Mouse (Mus musculus) intestine, postnatal 0 days (tissue): ENCODE measurements around the gene Ubac2. TPM values are rescaled to one million over a fixed set of nuclear protein-coding genes. Genes with fewer than 3 reads are reported as not detected.

Experiments
- ATAC-seq: fragments of 200-750 bp; cut with Nextera tagmentation; 2 replicates; pipeline ENCODE4 v1.8.0; 2017; ENCODE audit warnings: mild to moderate bottlenecking, moderate TSS enrichment, moderate library complexity
- H3K27ac ChIP-seq: fragments of 300-500 bp; sonication (generic); 2 replicates; pipeline ENCODE4 v1.5.1; 2014; ENCODE audit warnings: mild to moderate bottlenecking, low read depth, low read length, moderate library complexity
- H3K27me3 ChIP-seq: fragments of 300-500 bp; sonication (generic); replicated peaks from 2 replicates; pipeline ENCODE4 v1.6.1; 2014; ENCODE audit warnings: low read length, mixed read lengths; ENCODE audit not compliant: control insufficient read depth, insufficient read depth
- H3K36me3 ChIP-seq: fragments of 300-500 bp; sonication (generic); 2 replicates; pipeline ENCODE4 v1.6.1; 2014; ENCODE audit warnings: mild to moderate bottlenecking, moderate library complexity; ENCODE audit not compliant: control insufficient read depth, insufficient read depth
- H3K4me1 ChIP-seq: fragments of 300-500 bp; sonication (generic); replicated peaks from 2 replicates; pipeline ENCODE4 v1.6.1; 2014; ENCODE audit warnings: antibody characterized with exemption, low read length, mixed read lengths; ENCODE audit not compliant: control insufficient read depth, insufficient read depth
- H3K4me2 ChIP-seq: fragments of 300-500 bp; sonication (generic); replicated peaks from 2 replicates; pipeline ENCODE4 v1.6.1; 2014; ENCODE audit warnings: low read depth, mild to moderate bottlenecking, moderate library complexity
- H3K4me3 ChIP-seq: fragments of 300-500 bp; sonication (generic); 2 replicates; pipeline ENCODE4 v1.5.1; 2014; ENCODE audit warnings: low read depth, low read length
- H3K9ac ChIP-seq: fragments of 300-500 bp; sonication (generic); 2 replicates; pipeline ENCODE4 v1.6.1; 2014; ENCODE audit warnings: mild to moderate bottlenecking, low read depth, low read length
- H3K9me3 ChIP-seq: fragments of 300-500 bp; sonication (generic); 2 replicates; pipeline ENCODE4 v1.6.1; 2016; ENCODE audit warnings: mixed run types; ENCODE audit not compliant: control insufficient read depth
- CTCF ChIP-seq: sonication (generic); IDR thresholded peaks from 2 replicates; pipeline ENCODE4 v1.5.1; 2016; ENCODE audit warnings: low read depth, mild to moderate bottlenecking, control low read depth, antibody characterized with exemption, moderate library complexity
- WGBS: fragments of 180-500 bp; shearing (Covaris S2); extraction: QIAGEN DNeasy Blood & Tissue Kit; methylation state at CpG from one replicate; pipeline ENCODE4 v1.1.7; 2014; 5-methylcytosine and 5-hydroxymethylcytosine counted together
- polyA plus RNA-seq: library from polyadenylated mRNA; unstranded; fragments of >200 nt; fragmentation: Nextera tagmentation; extraction: Ambion mirVana; gene quantifications from 2 replicates; pipeline ENCODE4 v1.2.1, GENCODE M21; 2015

Gene Ubac2
- polyA plus RNA-seq, 1 experiment from 2014 or later = 39.2 TPM

GRCm38 (mm10) chr14:121989869-121990268 lies 111.4 kb downstream of the Ubac2 start:
- Histone ChIP-seq H3K4me1 (0 out of 2 replicates have a peak, but pooled peaks cover 5% of the 10 kb centered on the region), H3K36me3 (peaks cover 25% of the 10 kb centered on the region; the same call in 1 of the 2 replicates), H3K4me3 (no peak overlapping the region), H3K27ac (no peak overlapping the region), H3K9me3 (no peaks in the 10 kb centered on the region), H3K9ac (no peak overlapping the region), H3K27me3 (no peaks in the 10 kb centered on the region), H3K4me2 (no peak overlapping the region)
- no peak for TF ChIP-seq CTCF
- no peak for ATAC-seq
- WGBS = 91% methylated on average over 3 of the region's 3 CpGs

DNA sequence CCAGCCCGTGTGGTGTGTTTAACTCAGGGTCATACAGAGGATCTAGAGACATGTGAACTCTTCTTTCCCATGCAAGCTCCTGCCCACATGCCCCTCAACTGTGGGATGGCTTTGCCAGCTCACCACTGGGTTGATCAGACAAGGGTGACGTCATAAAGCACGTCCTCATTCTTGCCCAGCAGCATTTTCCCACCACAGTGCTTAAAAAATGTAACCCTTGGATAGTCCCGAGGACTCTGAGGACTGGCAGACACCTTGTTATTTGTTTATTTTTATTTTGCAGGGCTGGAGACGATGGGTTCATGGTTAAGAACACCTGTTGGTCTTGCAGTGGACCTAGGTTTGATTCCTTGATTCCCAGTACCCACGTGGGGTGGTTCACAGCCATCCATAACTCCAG lies 112.5 kb downstream of the Ubac2 start:
- Histone ChIP-seq H3K4me2 (no peak overlapping the region), H3K9ac (no peak overlapping the region), H3K4me1 (0 out of 2 replicates have a peak, but pooled peaks cover 5% of the 10 kb centered on the region), H3K36me3 (peaks cover 30% of the 10 kb centered on the region; the same call in 1 of the 2 replicates), H3K27ac (no peak overlapping the region), H3K9me3 (no peaks in the 10 kb centered on the region), H3K27me3 (no peaks in the 10 kb centered on the region), H3K4me3 (no peak overlapping the region)
- 87% methylated on average over 6 of the region's 6 CpGs for WGBS
- no peak for TF ChIP-seq CTCF
- no peak for ATAC-seq

DNA sequence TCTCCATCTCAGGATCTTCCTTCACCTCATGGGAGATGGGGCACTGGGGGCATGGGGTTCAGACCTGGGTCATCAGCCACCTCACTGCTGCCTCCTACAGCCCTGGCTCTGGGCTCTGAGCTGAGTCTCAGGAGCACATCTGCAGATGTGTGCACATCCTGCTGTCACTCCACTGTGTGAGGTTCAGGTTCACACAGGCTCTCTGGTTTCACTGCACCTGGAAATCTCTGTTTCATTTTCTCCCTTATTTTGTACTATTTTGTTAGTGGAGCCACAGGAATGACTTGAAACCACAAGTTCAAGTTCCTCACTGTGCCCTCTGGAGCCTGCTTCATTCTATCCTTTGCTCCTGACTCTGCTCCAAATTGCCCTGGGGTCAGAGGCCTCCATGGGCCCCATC lies 113.5 kb downstream of the Ubac2 start:
- Histone ChIP-seq H3K4me2 (no peak overlapping the region), H3K27ac (no peak overlapping the region)
- no peak for TF ChIP-seq CTCF

DNA sequence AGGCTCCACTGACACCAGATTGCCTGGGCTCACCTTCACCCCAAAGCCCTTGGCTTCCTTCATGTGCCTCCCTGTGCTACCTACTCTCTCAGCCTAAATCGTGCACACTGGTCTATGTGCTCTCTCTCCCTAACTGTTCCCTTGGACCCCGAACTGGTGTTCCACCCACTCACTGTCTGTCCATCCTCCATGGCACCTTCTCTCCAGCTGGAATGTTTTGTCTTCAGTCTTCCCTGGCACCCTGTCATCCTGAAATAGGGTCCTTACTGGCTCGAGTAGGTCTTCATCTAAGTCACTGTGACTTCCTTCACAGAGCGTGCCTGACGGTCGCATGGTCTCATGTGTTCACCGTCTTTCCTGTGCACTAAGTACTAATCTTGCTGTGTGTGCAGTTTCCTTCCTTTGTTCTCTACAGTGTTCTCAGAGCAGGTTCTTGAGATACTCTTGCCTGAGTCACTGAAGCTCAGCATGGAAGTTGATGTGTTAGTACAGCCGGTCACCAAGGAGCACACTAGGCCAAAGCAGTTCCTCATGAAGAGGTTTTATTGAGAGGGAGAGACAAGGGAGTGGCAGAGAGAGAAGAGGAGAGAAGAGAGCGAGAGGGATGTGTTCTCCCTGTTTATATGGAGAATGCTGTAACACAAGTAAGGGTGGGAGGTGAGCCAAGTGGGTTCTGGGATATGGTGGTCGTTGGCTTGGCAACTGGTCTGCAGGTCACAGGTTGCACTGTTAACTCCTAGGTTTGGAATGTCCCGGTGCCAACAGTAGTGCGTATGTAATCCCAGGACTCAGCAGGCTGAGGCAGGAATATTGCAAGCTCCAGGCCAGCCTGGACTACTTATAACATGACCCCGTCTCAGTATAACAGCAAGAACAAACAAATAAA lies 114.2 kb downstream of the Ubac2 start:
- H3K4me1 ChIP-seq = 0 out of 2 replicates have a peak, but pooled peaks cover 5% of the 10 kb centered on the region
- H3K9me3 ChIP-seq = no peaks in the 10 kb centered on the region
- no peak overlapping the region for H3K4me2 ChIP-seq
- no peak overlapping the region for H3K9ac ChIP-seq
- WGBS = 79% methylated on average over 13 of the region's 13 CpGs
- no peak overlapping the region for H3K27ac ChIP-seq
- TF ChIP-seq CTCF = no peak
- H3K27me3 ChIP-seq = no peaks in the 10 kb centered on the region
- H3K36me3 ChIP-seq = peaks cover 39% of the 10 kb centered on the region; the same call in 1 of the 2 replicates
- ATAC-seq = no peak
- H3K4me3 ChIP-seq = no peak overlapping the region

More for the DNA sequence above, 113.5 kb downstream of the Ubac2 start:
- Histone ChIP-seq H3K9me3 (no peaks in the 10 kb centered on the region), H3K36me3 (peaks cover 35% of the 10 kb centered on the region; the same call in 1 of the 2 replicates), H3K9ac (no peak overlapping the region), H3K4me3 (no peak overlapping the region), H3K27me3 (no peaks in the 10 kb centered on the region), H3K4me1 (0 out of 2 replicates have a peak, but pooled peaks cover 5% of the 10 kb centered on the region)
- ATAC-seq = no peak

GRCm38 (mm10) chr14:121993616-121994015 lies 115.2 kb downstream of the Ubac2 start:
- no peak overlapping the region for H3K4me2 ChIP-seq
- ATAC-seq = no peak
- no peak overlapping the region for H3K9ac ChIP-seq
- no peaks in the 10 kb centered on the region for H3K9me3 ChIP-seq
- no peak overlapping the region for H3K27ac ChIP-seq
- H3K4me3 ChIP-seq = no peak overlapping the region
- 59% methylated on average over 4 of the region's 4 CpGs for WGBS
- no peaks in the 10 kb centered on the region for H3K27me3 ChIP-seq
- peaks cover 39% of the 10 kb centered on the region; the same call in 1 of the 2 replicates for H3K36me3 ChIP-seq
- TF ChIP-seq CTCF = no peak
- 0 out of 2 replicates have a peak, but pooled peaks cover 5% of the 10 kb centered on the region for H3K4me1 ChIP-seq

- Histone ChIP-seq H3K9ac (no peak overlapping the region), H3K4me1 (0 out of 2 replicates have a peak, but pooled peaks cover 5% of the 10 kb centered on the region), H3K4me2 (no peak overlapping the region), H3K36me3 (peaks cover 39% of the 10 kb centered on the region; the same call in 1 of the 2 replicates), H3K9me3 (no peaks in the 10 kb centered on the region), H3K4me3 (no peak overlapping the region), H3K27me3 (no peaks in the 10 kb centered on the region), H3K27ac (no peak overlapping the region)
- no peak for ATAC-seq
- no peak for TF ChIP-seq CTCF
- 94% methylated on average over 17 of the region's 17 CpGs for WGBS
Observed at GRCm38 (mm10) chr14:121994171-121994700, 115.8 kb downstream of the Ubac2 start.
